Mouse (Mus musculus) bone marrow, adult 2 months (tissue): ENCODE measurements around the gene Fam219a. TPM values are rescaled to one million over a fixed set of nuclear protein-coding genes. Genes with fewer than 3 reads are reported as not detected.

Experiments
- H3K27ac ChIP-seq: fragments of 200-500 bp; 2 replicates; pipeline ENCODE4 v1.5.1; 2012; ENCODE audit warnings: low read depth, mild to moderate bottlenecking, control low read depth, inconsistent platforms, low read length; ENCODE audit not compliant: control insufficient read depth, poor library complexity, insufficient read depth
- H3K4me1 ChIP-seq: fragments of 200-500 bp; 2 replicates; pipeline ENCODE4 v1.6.1; 2011; ENCODE audit warnings: low read length; ENCODE audit not compliant: control insufficient read depth, insufficient read depth
- H3K4me3 ChIP-seq: fragments of 200-500 bp; replicated peaks from 2 replicates; pipeline ENCODE3; 2011; ENCODE audit warnings: mild to moderate bottlenecking, low read depth, low read length, control low read depth; ENCODE audit not compliant: control insufficient read depth
- CTCF ChIP-seq: fragments of 200-500 bp; IDR thresholded peaks from 2 replicates; pipeline ENCODE4 v1.5.1; 2011; ENCODE audit warnings: low read length, control low read depth; ENCODE audit not compliant: control insufficient read depth, insufficient read depth
- POLR2A ChIP-seq: fragments of 200-500 bp; IDR thresholded peaks from 2 replicates; pipeline ENCODE4 v1.6.1; 2011; ENCODE audit warnings: low read depth, mild to moderate bottlenecking, control low read depth, low read length, borderline replicate concordance; ENCODE audit not compliant: control insufficient read depth
- WGBS: fragments of 180-500 bp; shearing (Covaris S2); methylation state at CpG from one replicate; pipeline ENCODE4 v1.1.7; 2018; 5-methylcytosine and 5-hydroxymethylcytosine counted together
- polyA plus RNA-seq: library from polyadenylated mRNA; stranded (reverse); fragments of >200 nt; gene quantifications from 2 replicates; pipeline ENCODE4 v1.2.4, GENCODE M21; 2011; ENCODE audit warnings: low replicate concordance; ENCODE audit not compliant: missing spikeins, insufficient read depth, insufficient read length

Gene Fam219a
- polyA plus RNA-seq, 1 experiment, result 17.8 TPM

DNA sequence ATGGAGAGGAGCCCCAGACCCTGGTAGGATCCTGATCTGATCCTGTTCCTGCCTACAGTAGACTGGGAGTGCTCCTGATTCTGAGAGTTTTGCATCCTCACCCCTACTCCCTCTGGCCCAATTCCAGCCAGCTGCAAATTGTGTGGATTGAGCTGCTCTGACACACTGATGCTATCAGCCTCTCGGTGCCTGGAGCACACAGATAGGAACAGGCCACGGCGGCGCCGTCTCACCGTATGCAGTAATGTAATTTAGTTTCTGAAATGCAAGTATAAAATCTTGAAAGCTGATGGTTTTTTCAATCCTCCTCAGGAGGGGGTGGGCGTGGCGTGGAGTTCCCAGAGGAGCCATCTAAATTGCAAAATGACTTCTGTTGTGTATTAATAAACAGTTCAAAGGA is 27.2 kb downstream of the Fam219a start:
- WGBS, result 69% methylated on average over 8 of the region's 8 CpGs
- TF ChIP-seq POLR2A (no peak), CTCF (no peak)
- Histone ChIP-seq H3K4me3 (no peak overlapping the region), H3K4me1 (no peaks in the 10 kb centered on the region), H3K27ac (no peak overlapping the region)

- 76% methylated on average over 5 of the region's 5 CpGs for WGBS
- H3K4me1 ChIP-seq, result no peaks in the 10 kb centered on the region
- TF ChIP-seq POLR2A (no peak), CTCF (no peak)
- H3K27ac ChIP-seq, result no peak overlapping the region
- H3K4me3 ChIP-seq, result no peak overlapping the region
Measured at GRCm38 (mm10) chr4:41534866-41535265, 34.5 kb downstream of the Fam219a start.

DNA sequence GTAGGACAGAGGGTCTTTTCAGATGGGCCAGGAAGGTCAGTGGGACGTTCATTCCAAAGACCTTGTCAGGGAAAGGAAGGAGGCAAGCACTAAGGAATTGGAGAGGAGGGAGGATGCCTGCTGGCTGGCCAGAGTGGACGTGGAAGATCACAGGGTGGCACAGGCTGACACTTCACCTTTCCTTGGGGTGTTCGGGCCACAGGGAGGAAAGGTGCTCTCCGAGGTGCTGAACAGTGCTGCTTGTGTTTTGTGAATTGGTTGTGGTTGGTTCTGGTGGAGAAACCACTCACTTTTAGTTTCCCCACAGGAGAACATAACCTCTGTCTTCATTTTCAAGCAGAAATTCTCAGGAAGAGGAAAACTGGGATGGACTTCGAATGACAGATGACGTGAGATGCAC is 36.9 kb downstream of the Fam219a start:
- TF ChIP-seq POLR2A (no peak), CTCF (no peak)
- H3K27ac ChIP-seq, result no peak overlapping the region
- 34% methylated on average over 6 of the region's 6 CpGs for WGBS
- H3K4me3 ChIP-seq, result no peak overlapping the region
- no peaks in the 10 kb centered on the region for H3K4me1 ChIP-seq

DNA sequence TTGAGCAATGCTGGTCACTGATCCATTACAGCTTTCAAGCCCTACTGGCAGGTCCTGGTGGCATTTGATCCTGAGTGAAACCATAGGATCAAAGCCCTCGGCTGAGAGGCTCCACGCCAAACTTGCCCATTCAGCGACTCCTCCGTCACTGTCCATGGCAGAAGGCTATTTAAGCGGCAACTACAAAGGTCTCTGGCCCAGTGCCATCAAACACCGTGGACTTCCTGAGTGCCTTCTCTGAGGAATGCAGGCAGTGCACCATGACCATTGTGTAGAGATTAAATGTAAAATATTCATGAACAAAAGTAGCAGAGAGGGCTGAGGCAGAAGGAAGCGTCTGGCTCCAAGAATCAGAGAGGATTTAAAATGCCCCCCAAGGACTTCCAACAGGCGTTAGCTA is 41.3 kb downstream of the Fam219a start:
- TF ChIP-seq POLR2A (no peak), CTCF (no peak)
- WGBS, result 76% methylated on average over 8 of the region's 8 CpGs
- no peak overlapping the region for H3K4me3 ChIP-seq
- H3K4me1 ChIP-seq, result no peaks in the 10 kb centered on the region
- no peak overlapping the region for H3K27ac ChIP-seq

DNA sequence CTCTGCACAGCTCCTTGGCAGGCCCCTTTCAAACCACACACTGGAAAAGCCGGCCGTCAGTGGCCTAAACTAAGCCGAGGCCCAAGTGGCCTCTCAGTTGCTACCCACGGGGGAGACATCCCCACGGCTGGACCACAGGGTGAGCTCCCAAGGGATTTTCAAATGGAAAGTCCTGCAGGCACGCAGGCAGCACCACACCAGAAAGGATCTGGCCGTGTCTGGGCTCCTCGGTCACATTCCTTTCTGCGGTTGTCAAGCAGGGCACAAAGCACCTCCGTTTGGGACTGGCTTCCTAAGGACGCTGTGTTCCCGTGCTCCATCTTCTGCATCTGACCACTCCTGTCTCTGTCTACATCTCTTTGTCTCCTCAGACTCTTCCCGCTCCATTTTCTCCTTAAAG is 42.3 kb downstream of the Fam219a start:
- 81% methylated on average over 13 of the region's 13 CpGs for WGBS
- no peak for TF ChIP-seq POLR2A
- TF ChIP-seq CTCF, result no peak
- Histone ChIP-seq H3K4me1 (no peaks in the 10 kb centered on the region), H3K4me3 (no peak overlapping the region), H3K27ac (no peak overlapping the region)

- Histone ChIP-seq H3K4me1 (no peaks in the 10 kb centered on the region), H3K27ac (no peak overlapping the region), H3K4me3 (no peak overlapping the region)
- 83% methylated on average over 7 of the region's 7 CpGs for WGBS
- TF ChIP-seq CTCF, result no peak
- no peak for TF ChIP-seq POLR2A
Measured at GRCm38 (mm10) chr4:41526553-41526952, 42.8 kb downstream of the Fam219a start.

- no peaks in the 10 kb centered on the region for H3K4me1 ChIP-seq
- no peak overlapping the region for H3K27ac ChIP-seq
- 69% methylated on average over 9 of the region's 9 CpGs for WGBS
- no peak for TF ChIP-seq CTCF
- TF ChIP-seq POLR2A, result no peak
- no peak overlapping the region for H3K4me3 ChIP-seq
Measured at GRCm38 (mm10) chr4:41524829-41525228, 44.5 kb downstream of the Fam219a start.

GRCm38 (mm10) chr4:41523839-41524238 is 45.5 kb downstream of the Fam219a start:
- TF ChIP-seq CTCF (no peak), POLR2A (no peak)
- Histone ChIP-seq H3K4me1 (no peaks in the 10 kb centered on the region), H3K4me3 (no peak overlapping the region), H3K27ac (no peak overlapping the region)
- 78% methylated on average over 7 of the region's 7 CpGs for WGBS

GRCm38 (mm10) chr4:41522788-41523187 is 46.5 kb downstream of the Fam219a start:
- no peak overlapping the region for H3K27ac ChIP-seq
- no peak overlapping the region for H3K4me3 ChIP-seq
- WGBS, result 68% methylated on average over 5 of the region's 5 CpGs
- H3K4me1 ChIP-seq, result no peaks in the 10 kb centered on the region
- TF ChIP-seq CTCF (no peak), POLR2A (no peak)
